Mouse (Mus musculus) liver (tissue): ENCODE data around the gene Cacna2d3.

Experiments
- DNase-seq: peaks from one replicate; pipeline ENCODE4 v3.0.0-alpha.2; 2020; ENCODE audit warnings: mixed read lengths

Cacna2d3 gene

GRCm38 (mm10) chr14:29042355-29042754 lies 679.3 kb downstream of the Cacna2d3 start:
- DNase-seq = no peak

- no peak for DNase-seq
Observed at GRCm38 (mm10) chr14:29041498-29041897, 680.2 kb downstream of the Cacna2d3 start.

DNA sequence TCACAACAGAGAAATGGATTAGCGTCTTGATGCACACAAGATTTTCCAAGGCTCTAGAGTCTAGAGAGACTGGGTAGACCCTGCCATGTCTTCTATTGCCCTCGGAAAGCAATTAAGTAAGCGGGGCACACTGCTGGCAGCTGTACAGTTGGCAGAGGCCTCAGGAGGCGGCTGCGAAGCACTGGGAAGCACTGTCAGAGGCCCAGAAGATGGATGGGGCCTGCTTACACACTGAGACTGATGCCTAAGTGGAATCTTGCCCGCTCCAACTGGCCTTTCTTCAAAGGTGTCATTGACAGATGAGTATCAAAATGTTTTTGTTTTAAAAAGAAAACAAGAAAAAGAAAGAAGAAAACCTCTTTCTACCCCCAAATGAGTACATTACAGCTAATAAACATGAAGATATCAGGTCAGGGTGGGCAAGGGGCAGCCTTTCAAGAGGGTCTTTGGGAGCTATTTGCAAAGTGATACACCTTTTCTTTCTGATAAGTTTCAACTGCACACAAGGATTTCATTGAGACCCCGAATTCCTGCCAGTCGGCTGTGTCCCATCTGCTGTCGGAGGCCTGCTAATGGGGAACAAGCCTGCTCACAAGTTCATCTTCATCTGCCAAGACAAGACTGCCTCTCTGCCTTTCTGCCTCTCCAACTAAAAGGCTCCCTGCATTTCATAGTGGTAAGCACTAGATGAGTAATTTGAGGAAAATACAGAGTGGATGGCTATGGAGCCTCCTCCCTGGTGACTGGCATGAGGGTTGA lies 680.9 kb downstream of the Cacna2d3 start:
- DNase-seq = no peak

DNA sequence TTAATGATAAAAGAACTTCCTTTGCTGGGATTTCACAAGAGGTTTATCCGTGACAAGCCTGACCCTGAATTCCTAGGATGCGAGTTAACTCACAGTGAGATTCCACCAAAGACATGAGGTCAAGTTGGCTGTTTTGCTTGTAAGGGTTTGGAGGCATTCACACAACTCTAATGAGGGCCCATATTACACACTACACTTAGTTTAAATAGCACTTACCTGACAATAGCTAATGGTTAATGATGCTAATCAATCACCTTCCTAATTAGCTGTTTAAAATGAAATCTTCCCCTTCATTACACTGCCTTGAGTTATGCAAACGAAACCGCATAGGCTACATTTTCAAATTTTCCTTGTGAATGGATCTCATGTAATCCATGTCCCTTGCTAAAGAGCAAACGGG lies 683.4 kb downstream of the Cacna2d3 start:
- no peak for DNase-seq

GRCm38 (mm10) chr14:29031858-29032395 lies 689.7 kb downstream of the Cacna2d3 start:
- no peak for DNase-seq

DNA sequence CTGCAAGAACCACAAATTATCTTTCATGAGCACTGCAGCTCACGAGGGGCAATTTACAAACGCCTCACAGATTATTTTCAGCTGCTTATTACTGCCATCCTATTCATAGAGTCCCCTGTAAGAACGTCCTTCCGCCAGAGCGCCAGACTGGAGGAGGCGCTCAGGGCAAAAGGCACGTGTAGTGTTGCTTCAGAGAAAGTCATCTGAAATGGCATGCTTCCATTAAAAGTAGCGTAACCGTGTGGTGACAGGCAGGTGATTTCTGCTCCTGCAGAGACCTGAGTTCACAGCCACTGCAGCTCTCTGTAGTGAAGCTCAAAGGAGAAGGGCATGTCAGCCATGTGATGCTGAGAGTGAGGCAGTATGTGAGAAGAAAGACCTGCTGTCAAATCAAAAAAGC lies 691.1 kb downstream of the Cacna2d3 start:
- no peak for DNase-seq

GRCm38 (mm10) chr14:29029896-29030420 lies 691.7 kb downstream of the Cacna2d3 start:
- no peak for DNase-seq

- no peak for DNase-seq
Observed at GRCm38 (mm10) chr14:29029107-29029469, 692.6 kb downstream of the Cacna2d3 start.

DNA sequence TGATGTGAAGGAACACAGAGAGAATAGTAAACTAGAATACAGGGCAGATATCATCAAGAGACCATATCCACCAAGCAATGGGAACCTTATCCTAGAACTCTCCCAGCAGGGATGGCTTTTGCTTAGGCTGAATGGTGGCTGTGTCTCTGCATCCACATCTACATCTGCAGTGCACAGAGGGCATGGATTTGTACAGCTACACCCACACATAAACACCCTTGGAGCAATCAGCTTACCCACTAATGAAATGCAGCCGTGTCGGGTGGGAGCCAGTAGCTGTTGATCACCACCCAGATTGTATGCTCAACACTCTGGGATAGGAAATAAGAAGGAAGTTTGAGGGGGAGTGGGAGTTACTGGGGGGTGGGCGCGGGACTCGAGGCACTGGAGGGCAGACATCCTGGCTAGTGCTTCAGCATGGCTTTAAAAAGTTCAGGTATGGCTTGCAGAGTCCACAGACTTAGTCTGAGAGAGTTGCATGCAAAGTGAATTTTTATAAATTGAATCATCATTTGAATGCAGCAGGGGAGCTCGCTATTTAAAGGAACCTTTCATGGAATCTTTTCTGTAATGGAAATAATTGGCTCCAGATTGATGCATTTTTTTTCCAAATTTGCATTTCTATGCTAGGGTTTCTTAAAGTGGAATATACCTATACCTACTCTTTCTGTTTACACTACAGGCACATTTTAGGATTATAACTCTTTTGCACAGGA lies 693.1 kb downstream of the Cacna2d3 start:
- no peak for DNase-seq

DNA sequence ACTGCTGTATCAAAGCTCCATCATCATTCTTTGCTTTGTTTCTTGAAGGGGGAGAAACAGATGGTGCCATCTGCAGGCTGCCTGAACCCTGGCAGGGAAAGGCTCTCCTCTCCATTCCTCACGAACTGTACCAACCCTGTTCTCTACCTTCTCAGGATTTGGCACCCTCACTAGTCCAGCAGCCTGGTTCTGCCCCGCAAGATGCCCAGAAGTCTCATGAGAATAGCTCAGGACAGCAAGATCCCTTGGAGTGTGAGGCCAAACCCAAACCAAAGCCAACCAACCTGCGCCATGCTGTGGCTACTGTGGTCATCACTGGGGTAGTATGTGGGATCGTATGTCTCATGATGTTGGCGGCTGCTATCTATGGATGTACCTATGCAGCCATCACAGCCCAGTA lies 694.4 kb downstream of the Cacna2d3 start:
- no peak for DNase-seq

- DNase-seq = no peak
Observed at GRCm38 (mm10) chr14:29025335-29025734, 696.3 kb downstream of the Cacna2d3 start.

DNA sequence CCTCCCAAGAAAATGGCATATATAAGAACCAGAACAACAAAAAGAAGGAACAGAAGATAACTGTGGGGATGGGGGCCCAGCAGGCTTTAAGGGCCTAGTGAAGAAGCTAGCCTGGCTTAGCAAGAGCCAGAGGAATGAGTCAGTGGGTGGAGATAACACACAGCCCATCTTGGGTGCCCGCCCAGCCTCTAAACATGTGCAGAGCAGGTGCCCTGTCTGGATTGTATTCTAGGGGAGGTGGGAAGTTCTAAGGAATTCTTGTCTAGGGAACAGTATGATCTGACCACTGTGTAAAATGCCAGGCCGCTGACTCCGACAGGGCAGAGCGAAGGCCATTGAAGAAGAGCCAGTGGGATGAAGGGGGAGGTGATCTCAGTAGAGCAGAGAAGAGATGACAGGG lies 698.4 kb downstream of the Cacna2d3 start:
- DNase-seq = no peak

GRCm38 (mm10) chr14:29021295-29021694 lies 700.4 kb downstream of the Cacna2d3 start:
- no peak for DNase-seq

DNA sequence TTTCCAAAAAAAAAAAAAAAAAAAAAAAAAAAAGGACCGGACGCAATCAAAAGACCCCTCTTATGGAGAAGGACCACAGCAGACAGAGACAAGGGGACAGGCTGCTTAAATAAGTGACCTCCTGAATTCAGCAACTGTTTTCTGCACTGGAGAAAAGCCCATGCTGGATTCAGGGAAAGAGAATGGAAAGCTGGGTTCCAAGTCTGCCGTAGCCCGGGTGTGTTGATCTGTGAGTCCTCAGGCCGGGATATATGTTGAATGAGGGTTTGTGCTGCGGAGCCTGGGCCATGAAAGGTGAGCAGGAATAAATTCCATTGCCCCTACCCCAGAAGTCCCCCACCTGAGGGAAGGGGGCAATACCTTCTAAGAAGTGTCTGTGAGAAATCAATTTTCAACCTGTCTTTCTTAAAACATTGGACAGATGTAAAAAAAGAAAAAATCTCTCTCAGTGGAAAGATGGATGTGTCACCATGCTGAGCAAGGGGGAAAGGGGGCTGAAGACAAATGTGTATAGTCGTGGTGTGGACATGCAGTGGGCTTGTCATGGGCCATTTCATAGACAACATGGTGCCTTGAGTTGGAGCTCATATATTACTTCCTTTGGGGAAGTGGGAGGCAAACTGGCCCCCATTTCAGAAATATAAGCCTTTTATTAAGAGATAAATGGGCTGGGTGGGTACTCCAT lies 703.2 kb downstream of the Cacna2d3 start:
- no peak for DNase-seq

GRCm38 (mm10) chr14:29017883-29018282 lies 703.8 kb downstream of the Cacna2d3 start, which contains the start of gene Lrtm1:
Gene Lrtm1, plus strand, starts transcription at chr14:29018208.
- peak; percentile 31 for DNase-seq

DNA sequence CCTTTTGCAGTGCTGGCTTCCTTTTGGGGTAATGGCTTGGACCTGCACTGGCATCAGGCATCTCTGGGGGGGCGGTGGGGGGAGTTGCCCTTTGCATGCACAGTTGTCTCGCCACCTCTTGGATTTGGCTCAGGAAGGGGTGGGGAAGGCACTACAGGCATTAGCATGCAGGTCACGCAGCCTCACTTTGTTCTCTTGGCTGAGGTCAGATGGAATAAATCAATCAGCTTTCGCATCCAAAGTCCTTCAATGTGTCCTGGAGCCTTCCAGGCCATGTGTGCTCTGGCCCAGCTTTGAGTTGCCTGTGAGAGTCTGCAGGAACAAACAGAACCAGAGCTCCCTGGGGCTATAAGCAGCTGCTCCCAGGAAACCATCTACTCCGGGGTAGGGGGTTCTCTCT lies 705.8 kb downstream of the Cacna2d3 start:
- no peak for DNase-seq

GRCm38 (mm10) chr14:29014680-29015079 lies 707.0 kb downstream of the Cacna2d3 start:
- no peak for DNase-seq

DNA sequence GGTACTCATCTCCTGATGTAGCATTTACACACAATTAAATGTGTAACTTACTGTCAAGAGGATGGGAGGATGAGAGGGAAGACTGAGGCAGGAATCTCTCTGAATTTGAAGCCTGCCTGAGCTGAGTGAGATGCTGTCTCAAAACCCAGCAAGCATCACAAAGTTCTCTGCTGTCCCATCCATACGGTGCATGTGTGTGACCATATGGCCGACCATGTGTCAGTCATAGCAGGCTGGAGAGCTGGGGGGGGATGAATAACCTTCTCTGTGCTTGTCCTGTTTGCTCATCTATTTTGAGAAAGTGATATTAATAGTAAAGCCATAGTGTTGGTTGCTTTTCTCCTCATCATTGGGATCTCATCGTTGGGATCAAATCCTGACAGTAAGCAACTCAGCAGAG lies 708.5 kb downstream of the Cacna2d3 start:
- no peak for DNase-seq

- DNase-seq = no peak
Observed at GRCm38 (mm10) chr14:29009644-29010043, 712.0 kb downstream of the Cacna2d3 start.

- DNase-seq = no peak
Observed at GRCm38 (mm10) chr14:29005228-29005840, 716.3 kb downstream of the Cacna2d3 start.

GRCm38 (mm10) chr14:28996569-28996968 lies 725.1 kb downstream of the Cacna2d3 start:
- no peak for DNase-seq

GRCm38 (mm10) chr14:28988211-28988900 lies 733.3 kb downstream of the Cacna2d3 start:
- DNase-seq = no peak
